Mouse (Mus musculus): ENCODE data around the gene Olfr589. TPM values are rescaled to one million over a fixed set of nuclear protein-coding genes. Genes with fewer than 3 reads are reported as not detected.
"Not testable (repeated sequence)": the region's sequence is repeated elsewhere in the genome, so short reads cannot be mapped to it uniquely, and the experiment has no call there.

The Olfr589 gene
- polyA plus RNA-seq (2012; rRNA removed) = not detected in 2 replicates

- no peak for DNase-seq
- TF ChIP-seq POLR2A (IDR thresholded peaks at IDR 0.05; ENCODE audit: control insufficient read depth, extremely low read depth, insufficient read depth, low read length, poor library complexity) (no peak), CTCF (IDR thresholded peaks at IDR 0.05; ENCODE audit: borderline replicate concordance, control insufficient read depth, extremely low read depth, insufficient read depth, low read length, poor library complexity) (no peak)
- Histone ChIP-seq H3K36me3 (ENCODE audit: control insufficient read depth, insufficient read depth, low read length) (no peaks in the 10 kb centered on the region), H3K27ac (ENCODE audit: control insufficient read depth, insufficient read depth, low read length) (no peak within 1 kb of the TSS), H3K4me3 (ENCODE audit: control insufficient read depth, insufficient read depth, low read length) (no peak within 1 kb of the TSS), H3K27me3 (ENCODE audit: control insufficient read depth, insufficient read depth, low read length) (no peaks in the 10 kb centered on the region), H3K4me1 (replicated peaks; ENCODE audit: control insufficient read depth, insufficient read depth, low read length) (no peaks in the 10 kb centered on the region)
- WGBS = 72% methylated on average over 2 of the region's 2 CpGs
These were observed at the start of gene Olfr589 for GRCm38 (mm10) chr7:103156256-103156655. Gene Olfr589 (minus strand): TSS chr7:103156356.

- WGBS = 85% methylated on average over 1 of the region's 1 CpGs
- not testable (repeated sequence) for H3K27ac ChIP-seq (ENCODE audit: control insufficient read depth, insufficient read depth, low read length); H3K27me3 ChIP-seq (ENCODE audit: control insufficient read depth, insufficient read depth, low read length); H3K4me1 ChIP-seq (replicated peaks; ENCODE audit: control insufficient read depth, insufficient read depth, low read length); H3K4me3 ChIP-seq (ENCODE audit: control insufficient read depth, insufficient read depth, low read length); H3K36me3 ChIP-seq (ENCODE audit: control insufficient read depth, insufficient read depth, low read length); DNase-seq
These were observed 28.3 kb upstream of the Olfr589 start, which contains the start of gene Olfr592 for GRCm38 (mm10) chr7:103184503-103184902. Gene Olfr592 (plus strand): TSS chr7:103184803.

- no peaks in the 10 kb centered on the region for H3K36me3 ChIP-seq (ENCODE audit: control insufficient read depth, insufficient read depth, low read length)
These were observed 22.1 kb upstream of the Olfr589 start, which contains the start of gene Olfr591 for GRCm38 (mm10) chr7:103178240-103178639. Gene Olfr591 (minus strand): TSS chr7:103178340.

GRCm38 (mm10) chr7:103169697-103170096 is 13.5 kb upstream of the Olfr589 start:
- TF ChIP-seq CTCF (IDR thresholded peaks at IDR 0.05; ENCODE audit: borderline replicate concordance, control insufficient read depth, extremely low read depth, insufficient read depth, low read length, poor library complexity) (no peak), POLR2A (IDR thresholded peaks at IDR 0.05; ENCODE audit: control insufficient read depth, extremely low read depth, insufficient read depth, low read length, poor library complexity) (no peak)
- Histone ChIP-seq H3K4me1 (replicated peaks; ENCODE audit: control insufficient read depth, insufficient read depth, low read length) (no peaks in the 10 kb centered on the region), H3K36me3 (ENCODE audit: control insufficient read depth, insufficient read depth, low read length) (no peaks in the 10 kb centered on the region), H3K27ac (ENCODE audit: control insufficient read depth, insufficient read depth, low read length) (no peak overlapping the region), H3K4me3 (ENCODE audit: control insufficient read depth, insufficient read depth, low read length) (no peak overlapping the region), H3K27me3 (ENCODE audit: control insufficient read depth, insufficient read depth, low read length) (no peaks in the 10 kb centered on the region)
- WGBS = 85% methylated on average over 5 of the region's 5 CpGs
- DNase-seq = no peak

More at GRCm38 (mm10) chr7:103178240-103178639, 22.1 kb upstream of the Olfr589 start, which contains the start of gene Olfr591:
- Histone ChIP-seq H3K27me3 (ENCODE audit: control insufficient read depth, insufficient read depth, low read length) (no peaks in the 10 kb centered on the region), H3K27ac (ENCODE audit: control insufficient read depth, insufficient read depth, low read length) (no peak within 1 kb of the TSS), H3K4me3 (ENCODE audit: control insufficient read depth, insufficient read depth, low read length) (no peak within 1 kb of the TSS), H3K4me1 (replicated peaks; ENCODE audit: control insufficient read depth, insufficient read depth, low read length) (no peaks in the 10 kb centered on the region)
- TF ChIP-seq POLR2A (IDR thresholded peaks at IDR 0.05; ENCODE audit: control insufficient read depth, extremely low read depth, insufficient read depth, low read length, poor library complexity) = no peak
- TF ChIP-seq CTCF (IDR thresholded peaks at IDR 0.05; ENCODE audit: borderline replicate concordance, control insufficient read depth, extremely low read depth, insufficient read depth, low read length, poor library complexity) = no peak
- DNase-seq = no peak
- WGBS = 90% methylated on average over 1 of the region's 1 CpGs

GRCm38 (mm10) chr7:103140579-103140978 is 15.6 kb downstream of the Olfr589 start, which contains the start of gene Olfr588-ps1:
Gene Olfr588-ps1 (plus strand): TSS chr7:103140879.
- DNase-seq = no peak
- Histone ChIP-seq H3K4me1 (replicated peaks; ENCODE audit: control insufficient read depth, insufficient read depth, low read length) (no peaks in the 10 kb centered on the region), H3K27ac (ENCODE audit: control insufficient read depth, insufficient read depth, low read length) (no peak within 1 kb of the TSS), H3K27me3 (ENCODE audit: control insufficient read depth, insufficient read depth, low read length) (no peaks in the 10 kb centered on the region), H3K4me3 (ENCODE audit: control insufficient read depth, insufficient read depth, low read length) (no peak within 1 kb of the TSS), H3K36me3 (ENCODE audit: control insufficient read depth, insufficient read depth, low read length) (no peaks in the 10 kb centered on the region)
- no peak for TF ChIP-seq CTCF (IDR thresholded peaks at IDR 0.05; ENCODE audit: borderline replicate concordance, control insufficient read depth, extremely low read depth, insufficient read depth, low read length, poor library complexity)
- no peak for TF ChIP-seq POLR2A (IDR thresholded peaks at IDR 0.05; ENCODE audit: control insufficient read depth, extremely low read depth, insufficient read depth, low read length, poor library complexity)
- WGBS = 87% methylated on average over 1 of the region's 1 CpGs

GRCm38 (mm10) chr7:103125538-103125937 is 30.6 kb downstream of the Olfr589 start, which contains the start of gene Olfr586:
Gene Olfr586 (minus strand): TSS chr7:103125638.
- Histone ChIP-seq H3K4me3 (ENCODE audit: control insufficient read depth, insufficient read depth, low read length) (no peak within 1 kb of the TSS), H3K4me1 (replicated peaks; ENCODE audit: control insufficient read depth, insufficient read depth, low read length) (no peaks in the 10 kb centered on the region), H3K27ac (ENCODE audit: control insufficient read depth, insufficient read depth, low read length) (no peak within 1 kb of the TSS), H3K36me3 (ENCODE audit: control insufficient read depth, insufficient read depth, low read length) (no peaks in the 10 kb centered on the region), H3K27me3 (ENCODE audit: control insufficient read depth, insufficient read depth, low read length) (no peaks in the 10 kb centered on the region)
- DNase-seq = no peak
- no peak for TF ChIP-seq CTCF (IDR thresholded peaks at IDR 0.05; ENCODE audit: borderline replicate concordance, control insufficient read depth, extremely low read depth, insufficient read depth, low read length, poor library complexity)
- no peak for TF ChIP-seq POLR2A (IDR thresholded peaks at IDR 0.05; ENCODE audit: control insufficient read depth, extremely low read depth, insufficient read depth, low read length, poor library complexity)
- WGBS = 97% methylated on average over 3 of the region's 3 CpGs

GRCm38 (mm10) chr7:103119406-103119805 is 36.8 kb downstream of the Olfr589 start:
- Histone ChIP-seq H3K36me3 (ENCODE audit: control insufficient read depth, insufficient read depth, low read length) (no peaks in the 10 kb centered on the region), H3K27me3 (ENCODE audit: control insufficient read depth, insufficient read depth, low read length) (no peaks in the 10 kb centered on the region), H3K27ac (ENCODE audit: control insufficient read depth, insufficient read depth, low read length) (no peak overlapping the region), H3K4me3 (ENCODE audit: control insufficient read depth, insufficient read depth, low read length) (no peak overlapping the region), H3K4me1 (replicated peaks; ENCODE audit: control insufficient read depth, insufficient read depth, low read length) (no peaks in the 10 kb centered on the region)
- no peak for TF ChIP-seq POLR2A (IDR thresholded peaks at IDR 0.05; ENCODE audit: control insufficient read depth, extremely low read depth, insufficient read depth, low read length, poor library complexity)
- TF ChIP-seq CTCF (IDR thresholded peaks at IDR 0.05; ENCODE audit: borderline replicate concordance, control insufficient read depth, extremely low read depth, insufficient read depth, low read length, poor library complexity) = no peak
- WGBS = 73% methylated on average over 3 of the region's 3 CpGs
- DNase-seq = no peak

Other genes with a start within 250 kb of the Olfr589 start
- not detected in 2 replicates for gene Olfr571, start 238.8 kb downstream of the Olfr589 start, polyA plus RNA-seq (2012; rRNA removed)
- gene Olfr572, start 231.9 kb downstream of the Olfr589 start, polyA plus RNA-seq (2012; rRNA removed) = not detected in 2 replicates
- not detected in 2 replicates for gene Olfr573-ps1, start 213.8 kb downstream of the Olfr589 start, polyA plus RNA-seq (2012; rRNA removed)
- gene Olfr574, start 207.9 kb downstream of the Olfr589 start, polyA plus RNA-seq (2012; rRNA removed) = not detected in 2 replicates
- not detected in 2 replicates for gene Olfr575, start 197.6 kb downstream of the Olfr589 start, polyA plus RNA-seq (2012; rRNA removed)
- gene Olfr576, start 193.7 kb downstream of the Olfr589 start, polyA plus RNA-seq (2012; rRNA removed) = not detected in 2 replicates
- gene Olfr577, start 180.4 kb downstream of the Olfr589 start, polyA plus RNA-seq (2012; rRNA removed) = not detected in 2 replicates
- not detected in 2 replicates for gene Olfr578, start 167.0 kb downstream of the Olfr589 start, polyA plus RNA-seq (2012; rRNA removed)
- gene Olfr582, start 118.3 kb downstream of the Olfr589 start, polyA plus RNA-seq (2012; rRNA removed) = not detected in 2 replicates
- gene Olfr583, start 105.1 kb downstream of the Olfr589 start, polyA plus RNA-seq (2012; rRNA removed) = not detected in 2 replicates
- not detected in 2 replicates for gene Olfr584, start 74.5 kb downstream of the Olfr589 start, polyA plus RNA-seq (2012; rRNA removed)
- gene Olfr585, start 58.6 kb downstream of the Olfr589 start, polyA plus RNA-seq (2012; rRNA removed) = not detected in 2 replicates
- not detected in 2 replicates for gene Olfr586, start 30.7 kb downstream of the Olfr589 start, polyA plus RNA-seq (2012; rRNA removed)
- gene Olfr588-ps1, start 15.5 kb downstream of the Olfr589 start, polyA plus RNA-seq (2012; rRNA removed) = not detected in 2 replicates
- gene Olfr591, start 22.0 kb upstream of the Olfr589 start, polyA plus RNA-seq (2012; rRNA removed) = not detected in 2 replicates
- gene Olfr592, start 28.4 kb upstream of the Olfr589 start, polyA plus RNA-seq (2012; rRNA removed) = not detected in 2 replicates
- not detected in 2 replicates for gene Olfr593, start 55.5 kb upstream of the Olfr589 start, polyA plus RNA-seq (2012; rRNA removed)
- not detected in 2 replicates for gene Olfr594, start 60.6 kb upstream of the Olfr589 start, polyA plus RNA-seq (2012; rRNA removed)
- not detected in 2 replicates for gene Usp17ld, start 96.1 kb upstream of the Olfr589 start, polyA plus RNA-seq (2012; rRNA removed)
- gene Olfr596, start 149.3 kb upstream of the Olfr589 start, polyA plus RNA-seq (2012; rRNA removed) = not detected in 2 replicates
- not detected in 2 replicates for gene Olfr597, start 160.0 kb upstream of the Olfr589 start, polyA plus RNA-seq (2012; rRNA removed)
- not detected in 2 replicates for gene Olfr598, start 167.2 kb upstream of the Olfr589 start, polyA plus RNA-seq (2012; rRNA removed)
- not detected in 2 replicates for gene Olfr599, start 179.6 kb upstream of the Olfr589 start, polyA plus RNA-seq (2012; rRNA removed)
- not detected in 2 replicates for gene Olfr600, start 193.3 kb upstream of the Olfr589 start, polyA plus RNA-seq (2012; rRNA removed)
- not detected in 2 replicates for gene Olfr601, start 206.3 kb upstream of the Olfr589 start, polyA plus RNA-seq (2012; rRNA removed)
- gene Olfr603, start 229.8 kb upstream of the Olfr589 start, polyA plus RNA-seq (2012; rRNA removed) = not detected in 2 replicates